Mouse (Mus musculus) embryonic facial prominence, embryonic 13.5 days (tissue): ENCODE measurements around the gene Cxcl17. TPM values are rescaled to one million over a fixed set of nuclear protein-coding genes. Genes with fewer than 3 reads are reported as not detected.

Source experiments
- ATAC-seq: fragments of 200-750 bp; cut with Nextera tagmentation; 2 replicates; pipeline ENCODE4 v1.8.0; 2017; ENCODE audit warnings: low read depth; ENCODE audit not compliant: insufficient number of reproducible peaks, insufficient read depth, low FRiP score, low TSS enrichment
- H3K27ac ChIP-seq: fragments of 300-500 bp; sonication (generic); 2 replicates; pipeline ENCODE4 v1.5.1; 2015; ENCODE audit warnings: moderate library complexity, mild to moderate bottlenecking, inconsistent platforms
- H3K27me3 ChIP-seq: fragments of 300-500 bp; sonication (generic); 2 replicates; pipeline ENCODE4 v1.6.1; 2015; ENCODE audit warnings: mild to moderate bottlenecking, inconsistent platforms
- H3K36me3 ChIP-seq: fragments of 300-500 bp; sonication (generic); 2 replicates; pipeline ENCODE4 v1.6.1; 2015; ENCODE audit warnings: mild to moderate bottlenecking, inconsistent platforms
- H3K4me1 ChIP-seq: fragments of 300-500 bp; sonication (generic); 2 replicates; pipeline ENCODE4 v1.6.1; 2015; ENCODE audit warnings: inconsistent platforms
- H3K4me2 ChIP-seq: fragments of 300-500 bp; sonication (generic); 2 replicates; pipeline ENCODE4 v1.6.1; 2015; ENCODE audit warnings: moderate library complexity, mild to moderate bottlenecking, inconsistent platforms
- H3K4me3 ChIP-seq: fragments of 300-500 bp; sonication (generic); 2 replicates; pipeline ENCODE4 v1.5.1; 2015; ENCODE audit warnings: mild to moderate bottlenecking, inconsistent platforms
- H3K9ac ChIP-seq: fragments of 300-500 bp; sonication (generic); 2 replicates; pipeline ENCODE4 v1.6.1; 2015; ENCODE audit warnings: mild to moderate bottlenecking, inconsistent platforms
- H3K9me3 ChIP-seq: fragments of 300-500 bp; sonication (generic); 2 replicates; pipeline ENCODE4 v1.6.1; 2016; ENCODE audit warnings: inconsistent platforms
- WGBS: fragments of 180-500 bp; shearing (Covaris S2); methylation state at CpG from one replicate; pipeline ENCODE4 v1.1.7; 2015; ENCODE audit warnings: mixed read lengths; 5-methylcytosine and 5-hydroxymethylcytosine counted together
- polyA plus RNA-seq: library from polyadenylated mRNA; unstranded; fragments of >200 nt; fragmentation: Nextera tagmentation; extraction: Ambion mirVana; gene quantifications from 2 replicates; pipeline ENCODE4 v1.2.1, GENCODE M21; 2015

Gene Cxcl17
- polyA plus RNA-seq, 1 experiment from 2014 or later = not detected

- no peaks in the 10 kb centered on the region for H3K9me3 ChIP-seq
- H3K27ac ChIP-seq = no peak overlapping the region
- H3K4me3 ChIP-seq = no peak overlapping the region
- WGBS = 82% methylated on average over 13 of the region's 13 CpGs
- H3K36me3 ChIP-seq = peaks cover 17% of the 10 kb centered on the region
- ATAC-seq = no peak
- no peak overlapping the region for H3K9ac ChIP-seq
- H3K4me1 ChIP-seq = peaks cover 22% of the 10 kb centered on the region; the same call in 1 of the 2 replicates
- H3K27me3 ChIP-seq = peaks cover 6% of the 10 kb centered on the region
- no peak overlapping the region for H3K4me2 ChIP-seq
Measured at GRCm38 (mm10) chr7:25378181-25379100, 34.2 kb downstream of the Cxcl17 start.

- Histone ChIP-seq H3K9me3 (no peaks in the 10 kb centered on the region), H3K4me1 (peaks cover 22% of the 10 kb centered on the region; the same call in 1 of the 2 replicates), H3K9ac (no peak overlapping the region; the same call in 1 of the 2 replicates), H3K4me3 (peak overlapping the region; percentile 38), H3K4me2 (peak overlapping the region; percentile 57), H3K36me3 (peaks cover 6% of the 10 kb centered on the region; the same call in 1 of the 2 replicates), H3K27me3 (peaks cover 6% of the 10 kb centered on the region), H3K27ac (no peak overlapping the region)
- 37% methylated on average over 8 of the region's 8 CpGs for WGBS
- no peak for ATAC-seq
Measured at GRCm38 (mm10) chr7:25377100-25377700, 35.5 kb downstream of the Cxcl17 start.

GRCm38 (mm10) chr7:25376556-25376955, 36.1 kb downstream of the Cxcl17 start:
- whole genome bisulfite sequencing = 3% methylated on average over 17 of the region's 17 CpGs
- H3K27me3 ChIP-seq = peaks cover 6% of the 10 kb centered on the region
- ATAC-seq = no peak
- H3K9me3 ChIP-seq = no peaks in the 10 kb centered on the region
- H3K4me2 ChIP-seq = peak overlapping the region; percentile 57
- no peaks in the 10 kb centered on the region for H3K36me3 ChIP-seq
- H3K27ac ChIP-seq = no peak overlapping the region
- H3K4me3 ChIP-seq = peak overlapping the region; percentile 38
- H3K9ac ChIP-seq = 0 out of 2 replicates have a peak overlapping the region, but pooled peaks have one; percentile 23
- H3K4me1 ChIP-seq = peaks cover 22% of the 10 kb centered on the region; the same call in 1 of the 2 replicates

- H3K9ac ChIP-seq = no peak overlapping the region
- no peak overlapping the region for H3K4me3 ChIP-seq
- 83% methylated on average over 5 of the region's 5 CpGs for WGBS
- H3K4me2 ChIP-seq = no peak overlapping the region
- H3K4me1 ChIP-seq = peaks cover 19% of the 10 kb centered on the region
- peaks cover 33% of the 10 kb centered on the region for H3K27me3 ChIP-seq
- no peaks in the 10 kb centered on the region for H3K9me3 ChIP-seq
- H3K27ac ChIP-seq = no peak overlapping the region
- H3K36me3 ChIP-seq = no peaks in the 10 kb centered on the region
- ATAC-seq = no peak
Measured at GRCm38 (mm10) chr7:25372441-25372840, 40.2 kb downstream of the Cxcl17 start.

GRCm38 (mm10) chr7:25369058-25369749, 43.5 kb downstream of the Cxcl17 start, which contains the start of gene Cnfn:
Gene Cnfn (minus strand): TSS chr7:25369724.
- no peak for ATAC-seq
- no peak within 1 kb of the TSS for H3K27ac ChIP-seq
- peaks cover 6% of the 10 kb centered on the region for H3K36me3 ChIP-seq
- H3K4me1 ChIP-seq = peaks cover 30% of the 10 kb centered on the region
- H3K27me3 ChIP-seq = peaks cover 58% of the 10 kb centered on the region
- H3K9ac ChIP-seq = peak within 1 kb of the TSS; percentile 36; the same call in 1 of the 2 replicates
- 43% methylated on average over 12 of the region's 12 CpGs for WGBS
- no peaks in the 10 kb centered on the region for H3K9me3 ChIP-seq
- H3K4me3 ChIP-seq = no peak within 1 kb of the TSS
- H3K4me2 ChIP-seq = no peak within 1 kb of the TSS

- Histone ChIP-seq H3K27me3 (peaks cover 62% of the 10 kb centered on the region), H3K4me2 (no peak overlapping the region; the same call in 1 of the 2 replicates), H3K4me1 (peaks cover 30% of the 10 kb centered on the region), H3K36me3 (peaks cover 15% of the 10 kb centered on the region), H3K4me3 (no peak overlapping the region), H3K9ac (no peak overlapping the region), H3K9me3 (no peaks in the 10 kb centered on the region), H3K27ac (no peak overlapping the region)
- WGBS = 18% methylated on average over 12 of the region's 12 CpGs
- ATAC-seq = no peak
Measured at GRCm38 (mm10) chr7:25368333-25368732, 44.4 kb downstream of the Cxcl17 start.

GRCm38 (mm10) chr7:25367632-25368293, 44.9 kb downstream of the Cxcl17 start:
- WGBS = 2% methylated on average over 33 of the region's 33 CpGs
- Histone ChIP-seq H3K4me1 (peaks cover 30% of the 10 kb centered on the region), H3K9ac (peak overlapping the region; percentile 3; the same call in 1 of the 2 replicates), H3K9me3 (no peaks in the 10 kb centered on the region), H3K36me3 (peaks cover 21% of the 10 kb centered on the region), H3K4me3 (0 out of 2 replicates have a peak overlapping the region, but pooled peaks have one; percentile 3), H3K27me3 (peaks cover 62% of the 10 kb centered on the region), H3K27ac (no peak overlapping the region), H3K4me2 (peak overlapping the region; percentile 21)
- ATAC-seq = no peak

GRCm38 (mm10) chr7:25365937-25366625, 46.6 kb downstream of the Cxcl17 start:
- Histone ChIP-seq H3K4me2 (peak overlapping the region; percentile 10; the same call in 1 of the 2 replicates), H3K4me3 (no peak overlapping the region), H3K36me3 (peaks cover 38% of the 10 kb centered on the region), H3K9me3 (no peaks in the 10 kb centered on the region), H3K9ac (peak overlapping the region; percentile 11; the same call in 1 of the 2 replicates), H3K27ac (no peak overlapping the region; the same call in 1 of the 2 replicates), H3K4me1 (peaks cover 30% of the 10 kb centered on the region), H3K27me3 (peaks cover 62% of the 10 kb centered on the region)
- no peak for ATAC-seq
- 21% methylated on average over 13 of the region's 13 CpGs for WGBS

GRCm38 (mm10) chr7:25363632-25364031, 49.1 kb downstream of the Cxcl17 start:
- H3K36me3 ChIP-seq = peaks cover 62% of the 10 kb centered on the region
- no peak for ATAC-seq
- peaks cover 23% of the 10 kb centered on the region for H3K4me1 ChIP-seq
- no peak overlapping the region for H3K4me2 ChIP-seq
- peaks cover 41% of the 10 kb centered on the region for H3K27me3 ChIP-seq
- no peak overlapping the region for H3K9ac ChIP-seq
- no peaks in the 10 kb centered on the region for H3K9me3 ChIP-seq
- H3K27ac ChIP-seq = no peak overlapping the region
- no peak overlapping the region for H3K4me3 ChIP-seq
- 95% methylated on average over 17 of the region's 17 CpGs for WGBS

- Histone ChIP-seq H3K9me3 (no peaks in the 10 kb centered on the region), H3K4me3 (no peak overlapping the region), H3K36me3 (peaks cover 67% of the 10 kb centered on the region), H3K4me2 (no peak overlapping the region), H3K27ac (no peak overlapping the region), H3K9ac (no peak overlapping the region), H3K4me1 (peaks cover 23% of the 10 kb centered on the region), H3K27me3 (peaks cover 36% of the 10 kb centered on the region)
- ATAC-seq = no peak
- 88% methylated on average over 19 of the region's 19 CpGs for WGBS
Measured at GRCm38 (mm10) chr7:25363151-25363550, 49.5 kb downstream of the Cxcl17 start.
